Mouse (Mus musculus) erythroblast, embryonic 14.5 days (primary cell): Measurements from ENCODE around the gene Fkbp10.

Experiments used
- GATA1 ChIP-seq: IDR thresholded peaks from 2 replicates; pipeline ENCODE4 v1.6.1; 2012; ENCODE audit warnings: low read length, inconsistent platforms, mixed read lengths
- TAL1 ChIP-seq: IDR thresholded peaks from 3 replicates; pipeline ENCODE4 v1.6.1; 2012; ENCODE audit warnings: low read length, inconsistent platforms, mixed read lengths

DNA sequence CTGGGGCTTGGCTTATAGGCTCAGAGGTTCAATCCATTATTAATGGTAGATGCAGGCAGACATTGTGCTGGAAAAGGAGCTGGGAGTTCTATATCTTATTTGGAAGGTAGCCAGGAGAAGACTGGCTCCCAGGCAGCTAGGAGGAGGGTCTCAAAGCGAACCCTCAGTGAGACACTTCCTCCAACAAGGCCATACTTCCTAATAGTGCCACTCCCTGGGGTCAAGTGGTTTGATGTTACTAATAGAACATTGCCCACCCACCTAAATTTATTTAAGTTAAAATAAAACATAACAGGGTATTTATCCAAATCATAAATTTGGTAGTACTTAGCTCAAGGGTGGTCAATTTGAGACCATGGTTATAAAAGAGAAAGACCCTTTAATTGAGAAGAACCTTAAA is 50.3 kb downstream of the Fkbp10 start:
- no peak for TF ChIP-seq GATA1
- no peak for TF ChIP-seq TAL1
